In genomic region chr2:164188722-164189121, GRCm38 (mm10) we compare ENCODE assay signal across 12 mouse cellular contexts. TPM values are rescaled to one million over a fixed set of nuclear protein-coding genes. Genes with fewer than 3 reads are reported as not detected.
DNase-seq lines count a peak whose midpoint lies in the region; ATAC-seq and TF ChIP-seq lines count a peak whose summit lies in the region.
"Had no signal": no experiment of that assay in that cellular context is flagged by ENCODE, and none has a peak within 500 bp of the region (broad histone marks: within the 10 kb centered on the region; RNA-seq: fewer than 3 reads in every experiment).

No protein-coding gene starts in this region.

- no peak for TF ChIP-seq EP300 in CH12.LX (IDR thresholded peaks at IDR 0.05; ENCODE audit: low read length)

- H3K9ac ChIP-seq in liver, adult 2 months (ENCODE audit: low read depth, low read length), result no peak overlapping the region
- no peak overlapping the region for H3K9ac ChIP-seq in liver, embryonic 11.5 days (ENCODE audit: low read depth, low read length)
- H3K9ac ChIP-seq in CH12.LX (ENCODE audit: insufficient read depth, low read depth), result no peak overlapping the region
- H3K9ac ChIP-seq: forebrain, embryonic 15.5 days; limb, embryonic 12.5 days had no signal

- H3K27me3 ChIP-seq in liver, adult 2 months (ENCODE audit: control insufficient read depth, insufficient read depth, low read length), result no peaks in the 10 kb centered on the region
- no peaks in the 10 kb centered on the region for H3K27me3 ChIP-seq in liver, embryonic 11.5 days (replicated peaks; ENCODE audit: control insufficient read depth, insufficient read depth, low read length)
- no peaks in the 10 kb centered on the region for H3K27me3 ChIP-seq in CH12.LX (replicated peaks)
- H3K27me3 ChIP-seq: forebrain, embryonic 15.5 days had no signal

- peak; percentile 54 for TF ChIP-seq RAD21 in CH12.LX (IDR thresholded peaks at IDR 0.05; ENCODE audit: low read depth, low read length)

- no peaks in the 10 kb centered on the region for H3K36me3 ChIP-seq in liver, adult 2 months (ENCODE audit: control insufficient read depth, insufficient read depth, low read length)
- no peaks in the 10 kb centered on the region for H3K36me3 ChIP-seq in liver, embryonic 11.5 days (ENCODE audit: control insufficient read depth, insufficient read depth, low read length)
- H3K36me3 ChIP-seq in CH12.LX (replicated peaks in 1 of 2; ENCODE audit: control insufficient read depth in 1 of 2, insufficient read depth in 1 of 2, low read length in 1 of 2), result peaks cover 0 to 2% of the 10 kb centered on the region in 2 experiments
- H3K36me3 ChIP-seq: forebrain, embryonic 15.5 days; limb, embryonic 12.5 days had no signal

- in situ Hi-C loops in CH12.LX (cut with MboI; ENCODE audit: low pct_ligation_motif_present, low pct_unique_long_range_greater_than_20kb, low sequenced_read_pairs), result no loop called here

- no peaks in the 10 kb centered on the region for H3K79me2 ChIP-seq in liver, adult 2 months (ENCODE audit: control insufficient read depth, insufficient read depth, low read length)
- H3K79me2 ChIP-seq in CH12.LX (replicated peaks; ENCODE audit: control insufficient read depth, extremely low read depth, insufficient read depth, poor library complexity, severe bottlenecking), result no peaks in the 10 kb centered on the region

- no peak for ATAC-seq in liver, embryonic 11.5 days (replicated peaks; ENCODE audit: low FRiP score)
- ATAC-seq in granulocyte monocyte progenitor cell, adult 5-6 weeks (replicated peaks; ENCODE audit: poor library complexity, severe bottlenecking), result peak; percentile 92
- ATAC-seq: forebrain, embryonic 15.5 days; inflammation-experienced regulatory T-cells, adult 6 months had no signal

- H3K9me3 ChIP-seq in liver, embryonic 11.5 days (ENCODE audit: control insufficient read depth, low read length), result no peaks in the 10 kb centered on the region
- peaks cover 9% of the 10 kb centered on the region for H3K9me3 ChIP-seq in CH12.LX (replicated peaks; ENCODE audit: low read length)
- H3K9me3 ChIP-seq: forebrain, embryonic 15.5 days; limb, embryonic 12.5 days had no signal

- no peaks in the 10 kb centered on the region for H3K4me1 ChIP-seq in liver, adult 2 months (ENCODE audit: control insufficient read depth, insufficient read depth, low read length)
- no peaks in the 10 kb centered on the region for H3K4me1 ChIP-seq in liver, embryonic 11.5 days (replicated peaks; ENCODE audit: control insufficient read depth, insufficient read depth, low read length)
- H3K4me1 ChIP-seq in CH12.LX (ENCODE audit: control insufficient read depth in 1 of 2, insufficient read depth in 2 of 2), result peaks cover 6 to 14% of the 10 kb centered on the region in 2 experiments
- H3K4me1 ChIP-seq: forebrain, embryonic 15.5 days had no signal

- H3K27ac ChIP-seq in liver, adult 2 months (replicated peaks; ENCODE audit: insufficient read depth, low read depth, low read length), result no peak overlapping the region
- no peak overlapping the region for H3K27ac ChIP-seq in liver, embryonic 11.5 days (ENCODE audit: low read depth, low read length)
- H3K27ac ChIP-seq in CH12.LX (ENCODE audit: insufficient read depth, low read depth), result no peak overlapping the region
- H3K27ac ChIP-seq: forebrain, embryonic 15.5 days; limb, embryonic 12.5 days had no signal

- H3K4me3 ChIP-seq in liver, adult 2 months (ENCODE audit: insufficient read depth, low read depth, low read length), result no peak overlapping the region
- no peak overlapping the region for H3K4me3 ChIP-seq in liver, embryonic 11.5 days (ENCODE audit: low read depth, low read length)
- no peak overlapping the region for H3K4me3 ChIP-seq in CH12.LX (replicated peaks in 1 of 3; ENCODE audit: low read depth in 2 of 3, low read length in 2 of 3, poor library complexity in 1 of 3)
- H3K4me3 ChIP-seq: forebrain, embryonic 15.5 days; limb, embryonic 12.5 days had no signal

- WGBS in liver, adult 2 months, result 30% methylated on average over 5 of the region's 5 CpGs
- 21% methylated on average over 5 of the region's 5 CpGs for WGBS in liver, embryonic 11.5 days

- peak; percentile 73 for TF ChIP-seq CTCF in liver, adult 2 months (IDR thresholded peaks at IDR 0.05; ENCODE audit: low read depth, low read length)
- peak; percentile 38 to 73; a peak in 3 of 4 replicates for TF ChIP-seq CTCF in CH12.LX (conservative IDR thresholded peaks at IDR 0.05 in 1 of 2, IDR thresholded peaks at IDR 0.05 in 1 of 2; ENCODE audit: low read depth in 2 of 2, low read length in 2 of 2)

- dilution Hi-C loops in CH12.LX (cut with MboI; ENCODE audit: extremely low pct_ligation_motif_present, extremely low pct_unique_long_range_greater_than_20kb, low sequenced_read_pairs), result no loop called here

- no peak overlapping the region for H3K4me2 ChIP-seq in liver, embryonic 11.5 days
- no peak overlapping the region for H3K4me2 ChIP-seq in CH12.LX (ENCODE audit: insufficient read depth, low read depth, poor library complexity, severe bottlenecking)
- H3K4me2 ChIP-seq: forebrain, embryonic 15.5 days; limb, embryonic 12.5 days had no signal

- no peak for TF ChIP-seq POLR2A in liver, adult 2 months (IDR thresholded peaks at IDR 0.05; ENCODE audit: extremely low read depth, insufficient read depth, low read length)
- TF ChIP-seq POLR2A in CH12.LX (IDR thresholded peaks at IDR 0.05; ENCODE audit: low read depth, low read length), result no peak

- DNase-seq in adrenal gland, postnatal 14 days, result peak; percentile 19
- no peak for DNase-seq in adrenal gland, adult 18-20 months (ENCODE audit: low spot score in 2 of 2)
- DNase-seq in liver, adult 2 months (ENCODE audit: extremely low read depth, low read depth, low spot score), result peak; percentile 3
- DNase-seq in liver, embryonic 11.5 days (ENCODE audit: low spot score), result no peak
- DNase-seq in CH12.LX (ENCODE audit: extremely low read depth), result peak; percentile 38
- DNase-seq in urinary bladder, postnatal 14 days (ENCODE audit: low spot score), result no peak
- DNase-seq in kidney, adult 8-10 months, result no peak

TF ChIP-seq in CH12.LX, 34 proteins besides CTCF, POLR2A, EP300 and RAD21 (continues in another document):
- no peak for TF ChIP-seq POLR2AphosphoS2 (IDR thresholded peaks at IDR 0.05; ENCODE audit: low read depth, low read length)

RNA-seq across cellular contexts. Expression of gene Wfdc12, which starts 1.7 kb away (rescaled TPM):
- 1.1 TPM in 1 of 2 replicates, not detected in the other for total RNA-seq in adrenal gland, postnatal 14 days (2021)
- total RNA-seq in adrenal gland, adult 18-20 months (2021), result under 1 TPM in 1 of 2 experiments, not detected in 1; 0.83 TPM
- total RNA-seq in liver, adult 2 months (2014; rRNA removed), result not detected in 2 replicates
- not detected in 2 replicates for polyA plus RNA-seq in liver, adult 2 months (2012; rRNA removed)
- polyA plus RNA-seq in liver, embryonic 11.5 days (2014; fragmentation: Nextera tagmentation; extraction: Ambion mirVana), result not detected in 2 replicates
- not detected in 2 replicates for total RNA-seq in CH12.LX (2012; rRNA removed)
- total RNA-seq in CH12.LX (2014; rRNA removed), result not detected in 2 replicates
- not detected in 2 replicates for polyA plus RNA-seq in CH12.LX (2012; ENCODE audit: insufficient read length, low read depth)
- not detected in 2 replicates for total RNA-seq in granulocyte monocyte progenitor cell, adult 5-6 weeks (2014; fragmentation: Nextera tagmentation)
- 0.88 TPM in 1 of 2 replicates, not detected in the other for total RNA-seq in granulocyte monocyte progenitor cell, adult 5-6 weeks (2017)
- polyA plus RNA-seq: forebrain, embryonic 15.5 days; inflammation-experienced regulatory T-cells, adult 6 months; limb, embryonic 12.5 days; stomach, embryonic 16.5 days had no signal

RNA-seq across cellular contexts. Expression of gene Wfdc5, which starts 6.2 kb away (rescaled TPM):
- total RNA-seq in adrenal gland, postnatal 14 days (2021), result not detected in 2 replicates
- not detected for total RNA-seq in adrenal gland, adult 18-20 months (2021)
- not detected in 2 replicates for total RNA-seq in liver, adult 2 months (2014; rRNA removed)
- polyA plus RNA-seq in liver, adult 2 months (2012; rRNA removed), result not detected in 2 replicates
- polyA plus RNA-seq in liver, embryonic 11.5 days (2014; fragmentation: Nextera tagmentation; extraction: Ambion mirVana), result not detected in 2 replicates
- total RNA-seq in CH12.LX (2012; rRNA removed) (not detected in 2 replicates), CH12.LX (2014; rRNA removed) (not detected in 2 replicates)
- polyA plus RNA-seq in CH12.LX (2012; ENCODE audit: insufficient read length, low read depth), result not detected in 2 replicates
- not detected in 2 replicates for total RNA-seq in granulocyte monocyte progenitor cell, adult 5-6 weeks (2014; fragmentation: Nextera tagmentation)
- not detected in 2 replicates for total RNA-seq in granulocyte monocyte progenitor cell, adult 5-6 weeks (2017)
- polyA plus RNA-seq: forebrain, embryonic 15.5 days; inflammation-experienced regulatory T-cells, adult 6 months; limb, embryonic 12.5 days had no signal

RNA-seq across cellular contexts. Expression of gene Wfdc15a, which starts 11.2 kb away (rescaled TPM):
- total RNA-seq in adrenal gland, postnatal 14 days (2021), result not detected in 2 replicates
- total RNA-seq in adrenal gland, adult 18-20 months (2021), result not detected
- not detected in 2 replicates for total RNA-seq in liver, adult 2 months (2014; rRNA removed)
- not detected in 2 replicates for polyA plus RNA-seq in liver, adult 2 months (2012; rRNA removed)
- not detected in 2 replicates for polyA plus RNA-seq in liver, embryonic 11.5 days (2014; fragmentation: Nextera tagmentation; extraction: Ambion mirVana)
- total RNA-seq in CH12.LX (2012; rRNA removed), result not detected in 2 replicates
- total RNA-seq in CH12.LX (2014; rRNA removed), result not detected in 2 replicates
- polyA plus RNA-seq in CH12.LX (2012; ENCODE audit: insufficient read length, low read depth), result not detected in 2 replicates
- total RNA-seq in granulocyte monocyte progenitor cell, adult 5-6 weeks (2014; fragmentation: Nextera tagmentation), result not detected in 2 replicates
- not detected in 2 replicates for total RNA-seq in granulocyte monocyte progenitor cell, adult 5-6 weeks (2017)
- polyA plus RNA-seq: forebrain, embryonic 15.5 days; inflammation-experienced regulatory T-cells, adult 6 months; limb, embryonic 12.5 days; stomach, embryonic 16.5 days had no signal

RNA-seq across cellular contexts. Expression of gene Kcns1, which starts 17.8 kb away (rescaled TPM):
- total RNA-seq in adrenal gland, postnatal 14 days (2021), result not detected in 2 replicates
- not detected for total RNA-seq in adrenal gland, adult 18-20 months (2021)
- not detected in 2 replicates for total RNA-seq in liver, adult 2 months (2014; rRNA removed)
- not detected in 2 replicates for polyA plus RNA-seq in liver, adult 2 months (2012; rRNA removed)
- polyA plus RNA-seq in liver, embryonic 11.5 days (2014; fragmentation: Nextera tagmentation; extraction: Ambion mirVana), result 0.06 TPM in 1 of 2 replicates, not detected in the other
- total RNA-seq in CH12.LX (2012; rRNA removed) (0.34 and 0.42 TPM in 2 replicates), CH12.LX (2014; rRNA removed) (not detected in 2 replicates)
- 0.11 TPM in 1 of 2 replicates, not detected in the other for polyA plus RNA-seq in CH12.LX (2012; ENCODE audit: insufficient read length, low read depth)
- total RNA-seq in granulocyte monocyte progenitor cell, adult 5-6 weeks (2014; fragmentation: Nextera tagmentation), result 0.41 TPM in 1 of 2 replicates, not detected in the other
- total RNA-seq in granulocyte monocyte progenitor cell, adult 5-6 weeks (2017), result 0.26 and 0.60 TPM in 2 replicates
- polyA plus RNA-seq: inflammation-experienced regulatory T-cells, adult 6 months had no signal

RNA-seq across cellular contexts. Expression of gene Wfdc15b, which starts 32.7 kb away (rescaled TPM):
- not detected in 2 replicates for total RNA-seq in adrenal gland, postnatal 14 days (2021)
- total RNA-seq in adrenal gland, adult 18-20 months (2021), result not detected
- 0.28 TPM in 1 of 2 replicates, not detected in the other for total RNA-seq in liver, adult 2 months (2014; rRNA removed)
- 0.24 TPM in 1 of 2 replicates, not detected in the other for polyA plus RNA-seq in liver, adult 2 months (2012; rRNA removed)
- not detected in 2 replicates for polyA plus RNA-seq in liver, embryonic 11.5 days (2014; fragmentation: Nextera tagmentation; extraction: Ambion mirVana)
- not detected in 2 replicates for total RNA-seq in CH12.LX (2012; rRNA removed)
- not detected in 2 replicates for total RNA-seq in CH12.LX (2014; rRNA removed)
- polyA plus RNA-seq in CH12.LX (2012; ENCODE audit: insufficient read length, low read depth), result not detected in 2 replicates
- not detected in 2 replicates for total RNA-seq in granulocyte monocyte progenitor cell, adult 5-6 weeks (2014; fragmentation: Nextera tagmentation)
- total RNA-seq in granulocyte monocyte progenitor cell, adult 5-6 weeks (2017), result not detected in 2 replicates
- polyA plus RNA-seq: forebrain, embryonic 15.5 days; inflammation-experienced regulatory T-cells, adult 6 months; limb, embryonic 12.5 days had no signal

Comparison
In these comparisons a context has a peak if more than half of its experiments do, and no peak if none do; other contexts are left out.
1. DNase-seq: peak in adrenal gland, postnatal 14 days (single experiment), liver, adult 2 months (single experiment) and CH12.LX (single experiment); none in adrenal gland, adult 18-20 months (0 of 2), liver, embryonic 11.5 days (single experiment), urinary bladder, postnatal 14 days (single experiment) and kidney, adult 8-10 months (0 of 2).